Mouse (Mus musculus) kidney, postnatal 10 days (tissue): ENCODE measurements around the gene Sorl1.
A peak's percentile ranks its signal among the peaks of the same experiment; 100 is the strongest.

ENCODE experiments used
- DNase-seq: peaks from one replicate; pipeline ENCODE4 v3.0.0; 2021; ENCODE audit warnings: mixed read lengths

Sorl1 gene

DNA sequence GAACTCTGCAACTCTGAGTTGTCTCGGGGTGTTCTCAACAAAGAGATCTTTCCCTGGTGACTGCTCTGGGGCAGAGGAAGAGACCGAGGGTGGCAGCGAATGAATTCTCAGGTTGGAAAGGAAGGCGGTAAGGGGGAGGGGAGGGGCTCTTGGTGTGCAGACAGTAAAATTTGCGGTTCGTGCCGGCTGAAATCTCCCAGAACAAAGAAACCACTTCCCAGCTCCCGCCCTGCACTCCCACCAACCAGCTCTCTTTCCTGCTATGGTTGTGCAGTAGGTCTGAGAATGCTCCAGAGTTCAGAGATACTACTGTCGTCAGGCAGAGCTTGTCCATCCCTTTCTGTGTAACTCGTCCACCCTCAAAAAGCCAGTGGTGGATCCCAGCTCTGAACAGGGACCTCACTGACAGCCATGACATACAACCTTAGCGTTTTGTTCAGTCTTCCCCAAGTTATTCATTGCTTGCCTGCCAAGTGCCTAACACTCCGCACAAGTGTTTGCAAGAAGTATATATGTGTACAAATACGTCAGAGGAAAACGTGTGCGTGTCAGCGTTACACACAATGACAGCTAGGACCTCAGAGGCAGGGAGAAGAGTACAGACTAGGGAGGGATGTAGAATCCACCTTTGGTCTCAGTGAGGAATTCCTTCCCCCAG, 172.5 kb downstream of the Sorl1 start:
- DNase-seq: peak; percentile 63

DNA sequence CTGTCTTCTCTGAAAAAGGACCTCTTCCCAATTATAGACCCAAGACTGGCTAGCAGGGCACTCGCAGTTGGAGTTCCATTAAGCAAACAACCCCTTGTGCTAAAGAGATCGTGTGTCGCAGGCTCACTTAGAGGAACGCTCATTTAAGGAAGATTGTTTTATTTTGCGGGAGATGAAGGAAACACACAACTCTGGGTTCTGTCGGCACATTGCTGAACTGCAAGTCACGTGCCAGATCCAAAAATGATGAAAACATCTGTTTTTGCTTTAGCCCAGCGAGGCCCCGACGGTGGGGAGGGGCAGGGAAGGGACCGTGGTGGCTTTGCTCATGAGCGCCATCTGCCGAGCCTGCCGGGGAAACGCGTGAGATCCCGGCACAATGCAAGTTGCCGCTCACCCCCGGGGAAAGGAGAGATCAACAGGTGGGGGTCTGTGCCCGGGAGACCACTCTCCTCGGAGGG, 173.1 kb downstream of the Sorl1 start:
- peak; percentile 93 for DNase-seq

DNA sequence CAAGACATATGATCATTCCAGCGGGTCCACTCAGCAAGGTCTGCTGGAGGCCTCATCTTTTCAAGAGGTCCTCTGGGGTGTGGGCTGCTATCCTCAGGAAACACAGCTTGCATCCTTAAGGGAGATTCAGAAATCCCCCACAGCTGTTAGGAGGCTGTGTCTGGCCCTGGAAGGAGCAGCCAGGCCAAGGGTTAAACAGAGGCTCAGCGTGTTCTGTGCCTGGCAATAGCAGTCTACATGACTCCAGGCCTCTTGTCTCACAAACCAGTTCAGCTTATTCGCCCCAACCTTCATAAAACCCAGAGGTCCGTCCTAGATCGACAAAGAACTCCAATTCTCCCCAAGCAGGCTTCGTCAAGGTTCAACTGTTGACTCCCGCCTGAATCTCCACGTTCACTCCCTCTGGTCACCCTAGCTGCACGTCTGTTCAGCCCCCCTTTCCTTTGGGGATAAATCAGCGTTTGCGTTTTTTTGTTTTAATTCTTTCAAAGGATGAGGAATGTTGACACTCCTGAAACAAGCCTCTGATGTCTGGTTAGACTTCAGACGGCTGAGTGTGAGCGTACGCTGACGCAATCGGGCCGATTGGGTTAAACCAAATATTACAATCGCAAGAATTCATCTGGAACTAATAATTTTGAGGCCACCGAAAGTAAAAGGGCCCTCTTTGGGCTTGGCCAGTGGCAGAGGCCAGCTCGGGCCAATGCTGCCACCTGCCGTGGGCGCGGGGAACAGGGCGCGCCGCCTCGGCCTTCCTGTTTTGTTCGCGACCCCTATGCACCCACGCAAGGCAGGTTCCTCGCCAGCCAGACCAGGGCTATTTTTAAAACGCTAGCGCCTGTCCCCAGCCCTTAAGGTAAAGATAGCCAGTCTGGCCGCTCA, 173.7 kb downstream of the Sorl1 start:
- DNase-seq: peak; percentile 94

DNA sequence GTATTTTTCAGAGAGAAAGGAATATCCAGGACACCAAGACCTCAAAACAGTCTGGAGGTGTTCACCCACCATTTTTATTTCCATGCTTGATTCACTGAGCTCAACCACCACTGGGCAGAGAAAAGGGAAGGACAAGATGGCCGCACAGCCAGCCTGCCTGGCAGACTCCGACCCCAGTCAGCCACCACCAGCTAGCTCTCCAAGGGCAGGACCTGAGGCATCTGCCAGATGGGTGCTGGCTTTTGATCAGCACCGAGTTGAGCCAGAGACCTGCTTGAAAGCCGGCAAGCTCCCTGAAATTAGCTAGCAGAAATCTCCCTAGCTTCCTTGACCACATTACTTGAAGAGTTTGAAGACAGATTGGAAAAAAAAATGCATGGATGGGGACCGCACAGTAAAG, 174.6 kb downstream of the Sorl1 start:
- DNase-seq: peak; percentile 15

DNA sequence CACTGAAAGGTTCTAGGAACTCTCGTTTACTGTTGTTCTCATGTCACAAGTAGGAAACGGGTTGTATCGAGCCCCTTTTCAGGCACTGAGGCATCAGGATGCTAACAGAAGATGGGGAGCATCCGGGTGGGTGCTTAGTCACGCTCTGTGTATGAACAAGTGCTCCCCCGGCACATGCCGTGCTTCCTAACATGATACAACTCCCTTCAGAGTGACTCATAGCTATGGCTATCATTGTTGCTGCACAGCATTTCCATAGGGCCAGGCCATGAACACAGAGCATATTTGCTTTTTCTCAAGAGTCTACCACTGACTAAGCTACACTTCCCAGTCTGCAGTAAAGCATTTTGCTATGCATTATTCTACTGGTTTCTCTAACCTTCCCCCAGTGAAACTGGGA, 179.1 kb downstream of the Sorl1 start:
- no peak for DNase-seq

DNA sequence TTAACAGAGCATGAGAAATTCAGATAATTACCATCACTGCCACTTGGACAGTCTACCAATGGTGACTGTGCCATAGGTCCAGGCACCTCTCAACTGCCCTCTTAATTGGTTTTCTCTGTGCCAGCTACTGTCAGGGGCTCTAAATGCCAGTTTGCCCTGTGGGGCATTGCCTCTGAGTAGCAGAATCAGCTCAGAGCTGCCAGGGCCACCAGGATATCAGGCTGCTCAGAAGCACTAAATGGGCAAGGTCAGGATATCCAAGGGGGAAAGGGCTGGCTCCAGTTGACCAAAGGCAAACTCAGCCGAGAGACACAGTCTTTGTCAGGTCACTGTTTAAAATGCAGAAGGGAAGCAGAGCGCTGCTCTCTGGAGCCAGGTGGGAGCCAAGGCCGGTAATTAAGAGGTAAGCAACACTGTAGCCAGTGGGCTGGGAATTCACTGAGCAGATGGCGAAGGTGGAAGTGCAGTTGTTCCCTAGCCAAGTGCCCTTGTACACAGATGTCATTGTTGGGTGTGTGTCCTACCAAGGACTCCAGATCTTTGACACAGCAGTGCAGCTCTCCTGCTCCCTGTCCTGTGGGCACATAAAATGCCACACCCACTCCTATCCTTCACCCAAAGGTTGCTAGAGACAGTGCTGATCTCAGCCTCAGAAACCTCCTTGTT, 181.0 kb downstream of the Sorl1 start:
- no peak for DNase-seq

DNA sequence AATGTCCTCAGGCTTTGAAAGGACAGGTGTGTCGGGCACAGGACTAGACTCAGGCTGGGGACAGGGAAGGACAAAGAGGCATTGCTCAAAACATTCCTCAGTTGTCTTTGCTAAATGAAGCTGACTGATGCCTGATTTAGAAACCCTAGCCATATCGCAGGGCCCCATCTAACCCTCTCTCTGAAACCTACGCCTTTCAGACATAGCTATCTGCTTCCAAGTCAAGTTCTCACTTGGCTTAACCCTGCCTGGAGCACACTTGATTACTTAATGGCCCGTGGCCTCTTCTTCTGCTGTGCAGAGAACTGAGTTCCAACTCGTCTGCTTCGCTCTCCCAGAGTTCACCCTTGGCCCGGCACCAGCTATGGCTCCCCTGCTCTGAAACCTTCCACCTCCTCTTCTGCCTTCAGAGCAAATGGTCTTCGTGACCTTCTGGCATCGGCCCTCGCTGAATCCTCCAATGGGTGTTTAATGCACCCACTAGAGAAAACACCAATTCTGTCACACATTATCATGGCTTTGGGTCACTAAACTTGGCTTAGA, 183.7 kb downstream of the Sorl1 start:
- peak; percentile 15 for DNase-seq

DNA sequence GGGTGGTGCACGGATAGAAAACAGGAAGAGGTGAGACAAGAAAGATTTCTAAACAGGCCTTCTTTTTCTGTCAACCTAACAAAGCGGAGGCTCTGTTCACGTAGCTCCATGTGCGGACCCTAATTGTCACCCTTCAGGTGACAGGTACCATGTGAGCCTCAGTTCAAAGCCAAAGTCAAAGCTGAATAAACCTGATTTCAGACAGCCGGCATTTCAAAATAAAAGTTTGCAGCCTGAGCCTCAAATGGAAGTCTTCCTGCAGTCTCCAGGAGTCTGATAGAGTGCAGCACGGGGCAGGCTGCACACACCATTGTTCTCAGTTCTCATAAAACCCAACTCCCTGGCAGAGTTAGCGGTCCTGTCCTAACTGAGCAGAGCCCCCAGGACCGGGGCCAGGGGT, 185.6 kb downstream of the Sorl1 start:
- DNase-seq: no peak

DNA sequence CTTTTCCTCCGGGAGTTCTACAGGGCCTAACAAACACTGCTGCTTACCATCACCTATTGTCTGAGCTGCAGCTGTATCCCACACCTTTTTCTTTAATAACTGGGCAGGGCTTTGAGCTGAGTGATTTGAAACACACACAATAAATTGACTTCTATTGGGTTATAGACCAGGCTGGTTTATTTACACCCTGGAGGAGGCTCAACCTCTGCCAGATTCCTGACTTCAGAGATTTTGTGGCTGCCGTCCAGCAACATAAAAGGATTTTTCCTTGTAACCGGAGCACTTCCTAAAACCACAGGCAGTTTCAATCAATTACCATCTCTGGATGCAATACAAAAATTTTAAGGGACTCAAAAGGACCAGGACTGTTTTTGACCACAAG, 186.1 kb downstream of the Sorl1 start:
- peak; percentile 77 for DNase-seq

DNA sequence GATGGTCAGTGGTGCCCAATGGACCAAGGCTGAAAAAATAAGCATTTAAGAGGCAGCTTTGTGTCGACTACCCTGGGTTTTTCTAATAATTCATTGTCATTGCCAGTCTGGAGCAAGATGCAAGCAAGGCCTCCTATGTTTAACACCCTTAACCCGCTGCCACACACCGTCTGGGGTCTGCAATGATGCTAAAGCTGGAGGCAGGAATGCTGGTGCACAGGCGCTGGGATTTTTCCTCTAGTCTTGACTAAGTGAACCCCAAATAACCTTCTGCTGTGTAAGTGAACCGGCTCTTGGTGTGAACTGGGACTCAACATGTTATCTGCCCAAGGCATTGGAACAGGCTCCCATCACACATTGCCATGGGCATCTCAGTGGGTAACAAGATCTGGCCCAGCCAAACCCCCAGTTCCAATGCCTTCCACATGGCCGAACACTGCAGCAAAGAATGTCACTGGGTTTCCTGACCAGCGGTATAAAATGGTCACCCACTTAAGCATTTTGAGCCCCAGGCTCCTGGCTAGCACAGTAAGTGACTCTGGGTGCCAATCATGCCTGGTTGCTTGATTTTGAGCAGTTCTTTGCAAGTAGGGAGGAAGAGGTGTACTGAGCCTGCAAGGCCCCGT, 186.6 kb downstream of the Sorl1 start:
- DNase-seq: no peak

DNA sequence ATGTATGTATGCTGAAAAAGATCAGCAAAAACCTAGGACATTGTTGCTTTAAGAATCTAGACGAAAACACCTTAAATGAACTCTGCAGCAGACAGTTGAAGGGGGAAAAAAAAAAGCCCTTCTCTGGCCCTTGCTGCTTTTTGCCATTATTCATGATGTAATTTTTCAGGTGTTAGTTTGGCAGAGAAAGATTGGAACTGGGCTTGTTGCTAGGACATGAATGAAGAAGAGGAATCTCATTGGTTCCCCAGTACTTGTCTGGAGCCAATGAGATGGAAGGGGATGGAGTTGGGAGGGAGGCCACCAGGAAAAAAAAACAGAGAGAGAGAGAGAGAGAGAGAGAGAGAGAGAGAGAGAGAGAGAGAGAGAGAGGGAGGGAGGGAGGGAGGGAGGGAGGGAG, 187.5 kb downstream of the Sorl1 start:
- no peak for DNase-seq

DNA sequence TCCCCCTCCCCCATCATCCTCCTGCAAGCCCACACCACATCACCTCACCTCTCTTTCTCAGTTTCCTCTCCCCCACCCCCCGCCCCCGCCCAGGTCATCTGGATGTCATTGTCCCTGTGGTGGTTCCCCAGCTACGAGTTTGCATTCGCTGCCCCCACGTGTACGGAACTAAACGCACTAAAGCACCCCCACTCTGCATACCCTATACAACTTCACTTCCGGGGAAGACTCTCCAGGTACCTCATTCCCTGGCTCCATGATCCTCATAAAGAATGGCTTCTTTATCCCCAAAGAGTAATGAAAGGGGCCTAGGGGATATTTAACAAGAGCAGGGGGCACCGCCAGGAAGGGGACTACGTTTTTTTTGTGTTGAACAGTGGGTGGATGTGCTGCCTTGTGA, 188.1 kb downstream of the Sorl1 start:
- no peak for DNase-seq

DNA sequence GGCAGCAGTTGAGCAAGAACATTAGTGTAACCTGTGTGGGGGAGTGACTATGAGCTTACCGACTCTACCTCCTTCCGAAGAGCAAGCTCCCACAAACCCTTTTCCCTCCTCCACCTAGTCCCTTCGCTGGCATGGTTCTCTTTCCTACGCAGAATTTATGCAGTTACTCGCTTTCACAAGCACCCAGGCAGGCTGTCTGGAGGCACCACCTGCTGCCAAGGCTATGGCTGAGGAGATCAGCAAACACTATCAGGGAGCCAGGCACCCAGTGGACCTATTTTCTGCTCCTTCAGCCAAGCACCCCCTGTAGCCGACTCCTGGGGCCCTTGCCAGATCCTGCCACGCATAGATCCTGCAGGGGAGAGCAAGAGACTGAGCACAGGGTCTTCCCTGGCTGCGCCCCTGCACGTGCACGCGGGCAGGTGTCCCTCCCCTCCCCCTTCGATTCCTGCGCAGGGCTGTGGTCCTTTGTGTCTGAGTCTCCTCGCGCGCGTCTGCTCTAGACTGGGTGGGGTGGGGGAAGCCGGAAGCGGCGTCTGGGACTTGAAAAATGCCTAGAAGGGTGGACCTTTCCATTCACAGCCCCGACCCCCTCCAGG, 188.6 kb downstream of the Sorl1 start:
- peak; percentile 61 for DNase-seq

DNA sequence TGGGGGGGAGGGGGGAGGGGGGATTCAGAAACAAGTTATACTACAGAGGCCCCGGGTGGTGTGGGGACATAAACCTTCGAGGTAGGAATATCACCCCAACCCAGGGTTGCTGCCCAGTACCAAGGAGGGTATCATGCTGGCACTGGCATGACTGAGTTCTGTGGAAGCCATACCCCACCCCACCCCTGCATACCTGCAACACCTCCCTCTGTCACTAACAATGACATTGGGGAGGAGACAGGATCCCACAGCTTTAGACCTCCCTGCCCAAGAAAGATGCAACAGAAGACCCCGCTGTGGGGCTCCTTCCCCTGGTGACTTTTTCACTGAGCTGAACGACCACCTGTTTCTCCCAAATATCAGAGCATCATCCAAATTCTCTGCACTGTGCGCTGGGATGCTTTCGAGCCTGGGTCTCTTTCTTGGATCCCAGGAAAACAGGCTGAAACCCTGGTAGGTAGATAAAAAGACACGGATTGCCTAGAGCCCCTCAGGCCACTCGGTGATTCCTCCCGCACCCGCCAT, 189.2 kb downstream of the Sorl1 start:
- no peak for DNase-seq

DNA sequence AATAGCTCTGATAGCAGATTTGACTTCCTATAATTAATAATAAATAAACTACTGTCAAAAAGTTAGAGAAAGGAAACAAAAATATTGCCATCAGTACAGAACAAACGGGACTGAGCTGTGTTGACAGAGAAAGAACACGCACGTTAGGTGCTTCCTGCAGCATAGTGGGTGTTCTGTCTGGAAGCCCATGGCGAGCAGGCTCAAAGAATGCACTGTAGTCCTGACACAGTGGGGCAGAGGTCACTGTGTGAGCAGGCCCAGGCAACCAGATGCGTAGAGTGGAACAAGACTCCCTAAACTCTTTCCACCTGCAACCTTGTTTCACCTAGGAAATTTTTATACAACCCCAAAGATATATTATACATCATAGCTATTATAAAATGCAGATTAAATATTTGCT, 194.1 kb downstream of the Sorl1 start:
- DNase-seq: no peak

DNA sequence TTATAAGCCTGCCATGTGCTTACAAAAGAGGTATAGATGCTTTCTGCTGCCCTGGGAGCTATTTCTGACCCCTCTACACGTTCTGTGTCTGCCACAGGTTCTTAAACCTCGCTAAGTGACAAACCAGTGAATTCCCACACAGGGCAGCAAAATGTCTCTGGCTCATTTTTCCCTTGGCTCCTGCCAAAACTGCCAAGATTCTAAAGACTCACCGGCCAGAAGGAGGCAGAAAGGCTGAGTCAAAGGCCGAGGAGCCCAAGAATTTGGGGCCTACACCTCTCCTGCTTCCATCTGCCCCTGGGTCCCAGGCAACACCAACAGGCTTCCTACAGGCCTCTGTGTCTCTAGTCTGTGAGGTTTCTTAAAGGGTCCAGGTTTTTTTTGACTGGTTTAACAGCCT, 198.4 kb downstream of the Sorl1 start:
- no peak for DNase-seq

DNA sequence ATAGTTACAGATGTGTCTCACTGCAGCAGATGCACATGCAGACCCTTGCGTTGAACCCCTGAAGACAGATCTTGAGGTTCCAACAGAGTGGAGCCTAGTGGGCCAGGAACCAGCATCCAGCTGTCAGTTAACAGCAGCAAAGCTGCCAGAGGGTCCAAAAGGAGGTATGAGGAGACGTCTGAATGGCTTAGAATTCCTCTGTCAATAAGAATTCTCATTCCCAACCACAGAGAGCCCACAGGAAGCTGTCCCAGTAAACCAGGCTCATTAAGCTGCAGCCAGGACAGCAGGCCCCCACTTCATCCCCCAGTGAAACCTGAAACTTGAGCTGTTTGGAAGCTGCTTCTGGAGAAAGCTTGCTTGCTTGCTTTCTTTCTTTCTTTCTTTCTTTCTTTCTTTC, 200.0 kb downstream of the Sorl1 start:
- DNase-seq: peak; percentile 15

DNA sequence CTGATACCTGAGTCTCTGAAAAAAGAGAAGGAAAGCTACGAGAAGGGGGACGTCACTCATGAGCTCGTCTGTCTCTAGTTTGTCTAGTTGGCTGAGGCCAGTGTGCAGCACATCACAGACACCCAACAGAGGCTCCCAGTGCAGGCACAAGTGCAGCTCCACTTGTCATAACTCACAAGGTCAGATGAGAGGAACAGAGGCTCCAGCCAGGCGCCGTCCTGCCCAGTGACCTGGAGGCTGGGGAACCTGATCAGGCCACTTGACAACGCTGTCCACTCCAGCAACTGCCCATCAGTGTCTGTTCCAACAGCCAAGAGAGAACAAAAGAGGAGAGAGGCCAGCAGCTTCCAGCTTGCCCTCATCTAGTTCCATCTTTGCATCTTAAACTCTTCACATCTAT, 201.7 kb downstream of the Sorl1 start:
- DNase-seq: no peak

DNA sequence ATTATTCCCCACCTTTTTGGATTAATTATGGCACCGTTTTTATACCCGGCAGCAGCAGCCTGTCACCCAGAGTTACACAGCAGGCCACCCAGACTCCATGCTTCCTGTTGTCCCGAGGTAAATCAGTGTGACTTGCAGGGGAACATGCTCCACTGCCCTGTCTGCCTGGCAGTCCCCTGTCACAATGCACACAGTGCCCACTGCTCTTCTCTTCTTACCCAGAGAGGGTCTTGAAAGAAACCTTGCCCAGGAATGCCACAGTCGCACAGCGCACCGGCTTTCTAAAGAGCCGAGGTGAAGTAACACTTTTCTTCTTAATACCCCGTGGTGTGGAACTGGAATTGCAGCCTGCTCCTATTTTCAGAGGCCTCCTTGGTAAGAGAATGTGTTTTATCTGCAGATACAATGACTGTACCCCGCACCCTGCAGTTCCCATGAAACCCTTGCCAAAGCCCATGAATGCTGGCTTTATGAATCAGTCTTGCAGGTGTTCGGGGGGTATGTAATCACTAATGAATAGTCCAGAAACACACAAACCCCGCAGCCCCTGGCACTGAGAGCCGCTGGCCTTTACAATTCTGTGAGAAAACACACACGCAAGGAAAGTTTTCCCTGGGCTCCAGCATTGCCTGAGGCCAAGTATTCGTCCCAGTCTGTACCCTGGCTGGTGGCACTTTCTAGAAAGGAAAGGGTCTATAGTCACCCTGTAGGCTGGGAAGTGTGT, 205.3 kb downstream of the Sorl1 start:
- DNase-seq: no peak

DNA sequence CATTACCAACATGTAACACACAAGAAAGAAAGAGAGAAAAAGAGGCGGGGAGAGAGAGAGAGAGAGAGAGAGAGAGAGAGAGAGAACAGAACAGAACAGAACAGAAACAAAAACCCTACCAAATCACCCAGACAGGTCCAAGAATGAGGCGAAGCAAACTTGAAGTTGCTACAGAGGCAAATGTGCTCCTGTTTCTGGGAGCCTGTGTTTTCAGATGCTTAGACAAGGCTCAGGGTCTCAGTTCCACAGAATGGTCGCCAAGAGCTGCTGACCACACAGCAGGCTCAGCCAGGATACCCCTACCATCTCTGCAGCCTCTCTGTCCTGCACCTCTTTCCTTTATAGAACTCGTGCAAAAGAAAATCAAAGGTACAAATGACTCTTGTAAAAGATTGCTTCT, 205.9 kb downstream of the Sorl1 start:
- DNase-seq: no peak

DNA sequence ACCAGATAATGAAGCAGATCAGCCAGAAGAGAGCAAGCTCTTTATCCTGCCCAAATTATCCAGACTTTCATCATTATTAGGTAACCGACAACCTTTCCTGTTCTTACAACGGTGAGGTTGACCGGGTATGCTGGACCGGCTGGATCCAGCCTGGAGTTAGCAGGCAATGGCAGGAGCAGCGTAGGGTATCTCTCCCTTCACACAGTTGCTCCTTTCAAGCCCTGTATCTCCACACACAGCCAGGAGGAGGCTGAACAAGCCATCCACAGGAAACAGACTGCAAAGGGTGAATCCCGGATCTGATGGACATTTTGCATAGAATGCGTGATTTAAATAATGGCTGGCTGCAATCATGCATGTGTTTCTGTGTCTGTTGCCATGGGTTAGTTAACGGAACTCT, 208.5 kb downstream of the Sorl1 start:
- DNase-seq: no peak
